13 mouse cellular contexts compared by ENCODE assay signal in genomic region chr9:123536613-123537012, GRCm38 (mm10).
"Had no signal": no experiment of that assay in that cellular context is flagged by ENCODE, and none has a peak within 500 bp of the region (broad histone marks: within the 10 kb centered on the region; RNA-seq: fewer than 3 reads in every experiment).

No protein-coding gene starts in this region.

- H3K27ac ChIP-seq: liver, embryonic 14.5 days; midbrain, embryonic 10.5 days; midbrain, embryonic 12.5 days; neural tube, embryonic 12.5 days had no signal

- DNase-seq: lung, adult 18-20 months; lung, embryonic 14.5 days; lung, postnatal 10 days; midbrain, embryonic 14.5 days; right cerebral cortex, postnatal 14 days; thymus, adult 18-20 months; thymus, postnatal 14 days; thymus, postnatal 36 days had no signal

- H3K4me3 ChIP-seq: midbrain, embryonic 10.5 days; midbrain, embryonic 12.5 days; myocyte; neural tube, embryonic 12.5 days had no signal
